Mouse (Mus musculus): ENCODE data around the gene Dlg2.

Dlg2 gene

GRCm38 (mm10) chr7:90694050-90694449, 217.6 kb downstream of the Dlg2 start:
- no peaks in the 10 kb centered on the region for H3K36me3 ChIP-seq (ENCODE audit: insufficient read depth, low read length)
- TF ChIP-seq NANOG (IDR thresholded peaks at IDR 0.05; ENCODE audit: borderline replicate concordance, low read length), result no peak
- TF ChIP-seq CTCF (conservative IDR thresholded peaks at IDR 0.05; ENCODE audit: low read length), result no peak
- no peak for TF ChIP-seq POU5F1 (IDR thresholded peaks at IDR 0.05; ENCODE audit: borderline replicate concordance, low read length)

GRCm38 (mm10) chr7:90696181-90696950, 219.9 kb downstream of the Dlg2 start:
- Histone ChIP-seq H3K4me3 (replicated peaks; ENCODE audit: low read length) (no peak overlapping the region), H3K9me3 (ENCODE audit: low read length) (no peaks in the 10 kb centered on the region), H3K36me3 (ENCODE audit: insufficient read depth, low read length) (no peaks in the 10 kb centered on the region), H3K27me3 (ENCODE audit: insufficient read depth, low read length) (no peaks in the 10 kb centered on the region), H3K4me1 (replicated peaks; ENCODE audit: low read depth, low read length) (no peaks in the 10 kb centered on the region)
- TF ChIP-seq POU5F1 (IDR thresholded peaks at IDR 0.05; ENCODE audit: borderline replicate concordance, low read length), result no peak
- no peak for TF ChIP-seq NANOG (IDR thresholded peaks at IDR 0.05; ENCODE audit: borderline replicate concordance, low read length)
- TF ChIP-seq CTCF (conservative IDR thresholded peaks at IDR 0.05; ENCODE audit: low read length), result no peak

More at GRCm38 (mm10) chr7:90694050-90694449, 217.6 kb downstream of the Dlg2 start:
- H3K9me3 ChIP-seq (ENCODE audit: low read length), result no peaks in the 10 kb centered on the region
- no peak overlapping the region for H3K4me3 ChIP-seq (replicated peaks; ENCODE audit: low read length)
- H3K4me1 ChIP-seq (replicated peaks; ENCODE audit: low read depth, low read length), result no peaks in the 10 kb centered on the region
- no peaks in the 10 kb centered on the region for H3K27me3 ChIP-seq (ENCODE audit: insufficient read depth, low read length)

GRCm38 (mm10) chr7:90703163-90703852, 226.8 kb downstream of the Dlg2 start:
- no peaks in the 10 kb centered on the region for H3K36me3 ChIP-seq (ENCODE audit: insufficient read depth, low read length)
- H3K9me3 ChIP-seq (ENCODE audit: low read length), result no peaks in the 10 kb centered on the region
- no peaks in the 10 kb centered on the region for H3K4me1 ChIP-seq (replicated peaks; ENCODE audit: low read depth, low read length)
- H3K4me3 ChIP-seq (replicated peaks; ENCODE audit: low read length), result no peak overlapping the region
- TF ChIP-seq CTCF (conservative IDR thresholded peaks at IDR 0.05; ENCODE audit: low read length) (no peak), NANOG (IDR thresholded peaks at IDR 0.05; ENCODE audit: borderline replicate concordance, low read length) (no peak), POU5F1 (IDR thresholded peaks at IDR 0.05; ENCODE audit: borderline replicate concordance, low read length) (no peak)
- no peaks in the 10 kb centered on the region for H3K27me3 ChIP-seq (ENCODE audit: insufficient read depth, low read length)

GRCm38 (mm10) chr7:90703951-90704350, 227.5 kb downstream of the Dlg2 start:
- TF ChIP-seq CTCF (conservative IDR thresholded peaks at IDR 0.05; ENCODE audit: low read length) (no peak), POU5F1 (IDR thresholded peaks at IDR 0.05; ENCODE audit: borderline replicate concordance, low read length) (no peak), NANOG (IDR thresholded peaks at IDR 0.05; ENCODE audit: borderline replicate concordance, low read length) (no peak)
- Histone ChIP-seq H3K27me3 (ENCODE audit: insufficient read depth, low read length) (no peaks in the 10 kb centered on the region), H3K36me3 (ENCODE audit: insufficient read depth, low read length) (no peaks in the 10 kb centered on the region), H3K4me3 (replicated peaks; ENCODE audit: low read length) (no peak overlapping the region), H3K4me1 (replicated peaks; ENCODE audit: low read depth, low read length) (no peaks in the 10 kb centered on the region), H3K9me3 (ENCODE audit: low read length) (no peaks in the 10 kb centered on the region)

GRCm38 (mm10) chr7:90734086-90734485, 257.6 kb downstream of the Dlg2 start:
- no peaks in the 10 kb centered on the region for H3K36me3 ChIP-seq (ENCODE audit: insufficient read depth, low read length)
- H3K9me3 ChIP-seq (ENCODE audit: low read length), result no peaks in the 10 kb centered on the region
- no peaks in the 10 kb centered on the region for H3K27me3 ChIP-seq (ENCODE audit: insufficient read depth, low read length)
- TF ChIP-seq POU5F1 (IDR thresholded peaks at IDR 0.05; ENCODE audit: borderline replicate concordance, low read length), result no peak
- TF ChIP-seq NANOG (IDR thresholded peaks at IDR 0.05; ENCODE audit: borderline replicate concordance, low read length), result no peak
- TF ChIP-seq CTCF (conservative IDR thresholded peaks at IDR 0.05; ENCODE audit: low read length), result no peak
- H3K4me1 ChIP-seq (replicated peaks; ENCODE audit: low read depth, low read length), result peaks cover 13% of the 10 kb centered on the region
- no peak overlapping the region for H3K4me3 ChIP-seq (replicated peaks; ENCODE audit: low read length)

- Histone ChIP-seq H3K4me3 (replicated peaks; ENCODE audit: low read length) (no peak overlapping the region), H3K4me1 (replicated peaks; ENCODE audit: low read depth, low read length) (peaks cover 13% of the 10 kb centered on the region), H3K36me3 (ENCODE audit: insufficient read depth, low read length) (no peaks in the 10 kb centered on the region), H3K27me3 (ENCODE audit: insufficient read depth, low read length) (no peaks in the 10 kb centered on the region), H3K9me3 (ENCODE audit: low read length) (no peaks in the 10 kb centered on the region)
- TF ChIP-seq POU5F1 (IDR thresholded peaks at IDR 0.05; ENCODE audit: borderline replicate concordance, low read length) (no peak), NANOG (IDR thresholded peaks at IDR 0.05; ENCODE audit: borderline replicate concordance, low read length) (peak; percentile 41; the same call in 1 of the 2 replicates)
Measured at GRCm38 (mm10) chr7:90736369-90736768, 259.9 kb downstream of the Dlg2 start.

- H3K4me1 ChIP-seq (replicated peaks; ENCODE audit: low read depth, low read length), result no peaks in the 10 kb centered on the region
- TF ChIP-seq NANOG (IDR thresholded peaks at IDR 0.05; ENCODE audit: borderline replicate concordance, low read length) (no peak), POU5F1 (IDR thresholded peaks at IDR 0.05; ENCODE audit: borderline replicate concordance, low read length) (no peak), CTCF (conservative IDR thresholded peaks at IDR 0.05; ENCODE audit: low read length) (no peak)
- H3K9me3 ChIP-seq (ENCODE audit: low read length), result no peaks in the 10 kb centered on the region
- no peaks in the 10 kb centered on the region for H3K36me3 ChIP-seq (ENCODE audit: insufficient read depth, low read length)
- H3K4me3 ChIP-seq (replicated peaks; ENCODE audit: low read length), result no peak overlapping the region
- H3K27me3 ChIP-seq (ENCODE audit: insufficient read depth, low read length), result no peaks in the 10 kb centered on the region
Measured at GRCm38 (mm10) chr7:90748636-90749035, 272.2 kb downstream of the Dlg2 start.

- Histone ChIP-seq H3K4me1 (replicated peaks; ENCODE audit: low read depth, low read length) (no peaks in the 10 kb centered on the region), H3K4me3 (replicated peaks; ENCODE audit: low read length) (no peak overlapping the region), H3K9me3 (ENCODE audit: low read length) (no peaks in the 10 kb centered on the region), H3K36me3 (ENCODE audit: insufficient read depth, low read length) (no peaks in the 10 kb centered on the region), H3K27me3 (ENCODE audit: insufficient read depth, low read length) (no peaks in the 10 kb centered on the region)
- TF ChIP-seq CTCF (conservative IDR thresholded peaks at IDR 0.05; ENCODE audit: low read length) (no peak), NANOG (IDR thresholded peaks at IDR 0.05; ENCODE audit: borderline replicate concordance, low read length) (no peak), POU5F1 (IDR thresholded peaks at IDR 0.05; ENCODE audit: borderline replicate concordance, low read length) (no peak)
Measured at GRCm38 (mm10) chr7:90787945-90788344, 311.5 kb downstream of the Dlg2 start.
